Mouse (Mus musculus): Measurements from ENCODE around the gene Kdm6b. TPM values are rescaled to one million over a fixed set of nuclear protein-coding genes. Genes with fewer than 3 reads are reported as not detected.
"Not testable (repeated sequence)": the region's sequence is repeated elsewhere in the genome, so short reads cannot be mapped to it uniquely, and the experiment has no call there.

The Kdm6b gene
- total and polyA plus RNA-seq, 2 experiments from 2014 or later: 15.0 to 30.2 TPM

DNA sequence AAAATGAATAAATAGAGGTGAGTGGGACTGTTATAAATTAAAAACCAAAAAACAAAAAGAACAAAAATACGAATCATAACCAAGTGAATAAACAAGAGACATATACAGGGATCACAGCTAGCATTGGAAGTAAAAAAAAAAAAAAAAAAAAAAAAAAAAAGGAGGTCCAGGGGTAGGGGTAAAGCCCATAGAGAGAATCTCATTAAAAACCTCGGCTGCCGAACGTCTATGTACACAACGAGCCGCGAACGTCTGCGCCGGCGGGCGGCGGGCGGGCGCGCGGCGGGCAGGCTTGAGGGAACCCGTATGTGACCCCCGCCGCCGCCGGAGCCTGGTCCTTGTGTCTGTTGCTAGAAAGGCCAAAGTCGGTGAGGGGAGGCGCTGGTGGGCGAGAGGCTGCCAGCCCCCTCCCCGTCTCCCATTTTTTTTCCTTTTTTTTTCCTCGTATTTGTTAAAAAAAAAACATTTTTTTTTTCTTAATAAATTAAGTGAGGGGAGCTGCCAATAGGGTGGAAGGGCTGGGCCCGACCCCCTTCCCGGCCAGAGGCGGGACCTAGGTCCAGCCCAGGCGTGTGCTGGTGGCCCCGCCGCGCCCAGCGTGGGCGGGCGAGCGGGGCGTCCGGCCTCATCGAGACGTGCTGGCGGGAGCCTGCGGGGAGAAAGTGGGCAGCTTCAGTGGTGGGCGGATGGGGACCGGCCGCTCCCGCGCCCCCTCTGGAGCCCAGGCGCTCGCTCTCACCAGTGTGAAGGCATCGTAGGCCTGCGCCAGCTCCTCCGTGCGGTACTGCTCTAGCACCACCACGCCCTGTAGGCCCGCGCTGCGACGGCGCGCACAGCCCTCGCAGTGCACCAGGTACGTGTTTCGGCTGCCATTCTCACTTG is 14.0 kb downstream of the Kdm6b start:
- ATAC-seq (no peak), DNase-seq (peak; percentile 32)
- Histone ChIP-seq H3K9ac (no peak overlapping the region), H3K4me2 (ENCODE audit: low read depth) (no peak overlapping the region), H3K27ac (ENCODE audit: low read depth, low read length) (0 out of 2 replicates have a peak overlapping the region, but pooled peaks have one; percentile 35), H3K4me3 (ENCODE audit: low read depth, low read length) (no peak overlapping the region), H3K27me3 (ENCODE audit: insufficient read depth, low read length) (no peaks in the 10 kb centered on the region), H3K9me3 (ENCODE audit: low read length) (no peaks in the 10 kb centered on the region), H3K36me3 (ENCODE audit: insufficient read depth) (peaks cover 51% of the 10 kb centered on the region), H3K4me1 (ENCODE audit: insufficient read depth) (peaks cover 7% of the 10 kb centered on the region; the same call in 1 of the 2 replicates)
- 0 out of 2 replicates have a peak, but pooled peaks have one; percentile 1 for TF ChIP-seq CTCF (IDR thresholded peaks at IDR 0.05; ENCODE audit: low read depth)
- 27% methylated on average over 66 of the region's 66 CpGs for WGBS

DNA sequence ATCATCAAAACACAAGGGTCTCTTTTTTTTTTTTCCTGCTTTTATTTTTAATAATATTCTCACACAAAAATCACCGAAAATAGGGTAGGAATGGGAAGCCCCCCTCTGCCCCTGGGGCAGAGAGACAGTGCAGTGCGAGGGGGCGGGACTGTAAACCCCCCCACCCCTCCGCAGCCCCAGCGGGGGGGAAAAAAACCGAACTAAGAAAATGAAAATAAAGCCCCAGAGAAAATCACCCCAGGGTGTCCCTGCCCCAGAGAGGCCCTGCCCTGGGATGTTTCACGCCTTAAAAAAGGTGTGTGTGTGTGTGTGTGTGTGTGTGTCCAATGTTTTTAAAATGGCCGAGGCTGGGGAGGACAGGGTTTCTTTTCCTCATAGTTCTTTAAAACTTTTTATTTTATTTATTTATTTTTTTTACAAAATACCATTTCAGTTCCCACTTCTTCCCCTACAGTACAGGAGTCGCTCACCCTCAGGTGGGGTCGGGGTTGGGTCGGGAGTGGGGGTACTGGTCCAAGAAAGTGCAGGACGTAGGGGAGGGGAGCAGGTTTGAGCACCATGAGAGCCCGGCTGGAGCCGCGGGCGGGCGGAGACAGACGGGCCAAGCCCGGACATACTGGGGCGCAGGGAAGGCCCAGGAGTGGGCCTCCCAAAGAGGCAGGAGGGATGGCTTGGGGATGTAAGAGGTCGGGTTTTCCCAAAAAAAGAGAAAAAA is 14.8 kb downstream of the Kdm6b start:
- Histone ChIP-seq H3K9me3 (ENCODE audit: low read length) (no peaks in the 10 kb centered on the region), H3K4me3 (ENCODE audit: low read depth, low read length) (no peak overlapping the region), H3K36me3 (ENCODE audit: insufficient read depth) (peaks cover 43% of the 10 kb centered on the region), H3K9ac (no peak overlapping the region), H3K27ac (ENCODE audit: low read depth, low read length) (peak overlapping the region; percentile 41; the same call in 1 of the 2 replicates), H3K4me2 (ENCODE audit: low read depth) (no peak overlapping the region), H3K27me3 (ENCODE audit: insufficient read depth, low read length) (no peaks in the 10 kb centered on the region), H3K4me1 (ENCODE audit: insufficient read depth) (peaks cover 10% of the 10 kb centered on the region; the same call in 1 of the 2 replicates)
- no peak for TF ChIP-seq CTCF (IDR thresholded peaks at IDR 0.05; ENCODE audit: low read depth)
- WGBS: 34% methylated on average over 21 of the region's 21 CpGs
- ATAC-seq (no peak), DNase-seq (no peak)

DNA sequence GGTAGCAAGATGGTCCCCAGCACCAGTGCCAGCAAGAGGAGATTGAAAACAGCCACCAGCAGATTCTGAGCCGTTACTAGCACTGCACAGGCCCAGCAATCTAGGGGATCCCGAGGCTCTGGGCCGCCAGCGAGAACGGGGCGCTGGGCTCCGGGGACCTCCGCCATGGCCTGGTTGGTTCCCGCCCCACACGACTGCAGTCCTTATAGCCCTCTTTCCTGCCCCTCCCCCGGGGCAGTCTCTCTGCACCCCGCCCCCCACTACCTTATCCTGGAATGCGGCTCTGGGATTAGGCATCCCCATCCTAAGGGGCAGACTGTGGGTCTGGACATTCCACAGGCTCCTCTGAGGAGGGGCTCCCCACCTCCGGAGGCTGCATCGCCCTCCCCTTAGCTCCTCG is 15.4 kb downstream of the Kdm6b start, which contains the start of gene Tmem88:
Tmem88 (minus strand) TSS at position 176 of the 400 bp plus-strand sequence.
- peak within 1 kb of the TSS; percentile 51; the same call in 1 of the 2 replicates for H3K27ac ChIP-seq (ENCODE audit: low read depth, low read length)
- H3K9me3 ChIP-seq (ENCODE audit: low read length): no peaks in the 10 kb centered on the region
- H3K4me3 ChIP-seq (ENCODE audit: low read depth, low read length): no peak within 1 kb of the TSS

DNA sequence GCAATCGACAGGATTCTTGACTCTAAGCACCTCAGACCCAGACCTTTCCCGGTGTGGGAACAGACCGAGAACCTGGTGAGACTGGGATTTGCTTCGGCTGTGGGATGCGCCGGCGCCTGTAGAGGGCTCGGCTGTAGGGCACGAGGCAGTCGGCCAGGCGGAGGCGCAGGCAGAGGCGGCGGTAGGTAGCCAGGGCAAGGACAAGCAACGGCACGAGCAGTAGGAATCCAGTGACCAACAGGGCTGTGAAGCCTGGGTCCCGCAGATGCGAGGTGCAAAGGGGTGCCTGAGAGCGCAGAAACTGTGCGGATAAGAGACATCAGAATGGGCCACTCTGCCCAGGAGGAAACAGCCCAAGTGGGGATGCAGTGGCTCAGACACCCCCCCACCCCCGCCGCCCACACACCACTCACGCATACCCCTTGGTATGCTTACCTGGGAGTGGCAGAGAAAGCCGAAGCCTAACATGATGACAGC is 15.9 kb downstream of the Kdm6b start:
- Histone ChIP-seq H3K36me3 (ENCODE audit: insufficient read depth) (peaks cover 33% of the 10 kb centered on the region), H3K27ac (ENCODE audit: low read depth, low read length) (0 out of 2 replicates have a peak overlapping the region, but pooled peaks have one; percentile 51), H3K4me3 (ENCODE audit: low read depth, low read length) (no peak overlapping the region), H3K4me2 (ENCODE audit: low read depth) (peak overlapping the region; percentile 24), H3K9me3 (ENCODE audit: low read length) (no peaks in the 10 kb centered on the region), H3K9ac (peak overlapping the region; percentile 7; the same call in 1 of the 2 replicates), H3K27me3 (ENCODE audit: insufficient read depth, low read length) (no peaks in the 10 kb centered on the region), H3K4me1 (ENCODE audit: insufficient read depth) (peaks cover 10% of the 10 kb centered on the region; the same call in 1 of the 2 replicates)
- DNase-seq (peak; percentile 42), ATAC-seq (no peak)
- TF ChIP-seq CTCF (IDR thresholded peaks at IDR 0.05; ENCODE audit: low read depth): peak; percentile 44
- WGBS: 13% methylated on average over 24 of the region's 24 CpGs

More for the DNA sequence above, 15.4 kb downstream of the Kdm6b start, which contains the start of gene Tmem88:
- DNase-seq: no peak
- H3K27me3 ChIP-seq (ENCODE audit: insufficient read depth, low read length): no peaks in the 10 kb centered on the region
- no peak for ATAC-seq
- WGBS: 13% methylated on average over 15 of the region's 16 CpGs
- H3K36me3 ChIP-seq (ENCODE audit: insufficient read depth): peaks cover 37% of the 10 kb centered on the region
- peak within 1 kb of the TSS; percentile 24 for H3K4me2 ChIP-seq (ENCODE audit: low read depth)
- H3K9ac ChIP-seq: peak within 1 kb of the TSS; percentile 7; the same call in 1 of the 2 replicates
- TF ChIP-seq CTCF (IDR thresholded peaks at IDR 0.05; ENCODE audit: low read depth): no peak
- H3K4me1 ChIP-seq (ENCODE audit: insufficient read depth): peaks cover 10% of the 10 kb centered on the region; the same call in 1 of the 2 replicates

DNA sequence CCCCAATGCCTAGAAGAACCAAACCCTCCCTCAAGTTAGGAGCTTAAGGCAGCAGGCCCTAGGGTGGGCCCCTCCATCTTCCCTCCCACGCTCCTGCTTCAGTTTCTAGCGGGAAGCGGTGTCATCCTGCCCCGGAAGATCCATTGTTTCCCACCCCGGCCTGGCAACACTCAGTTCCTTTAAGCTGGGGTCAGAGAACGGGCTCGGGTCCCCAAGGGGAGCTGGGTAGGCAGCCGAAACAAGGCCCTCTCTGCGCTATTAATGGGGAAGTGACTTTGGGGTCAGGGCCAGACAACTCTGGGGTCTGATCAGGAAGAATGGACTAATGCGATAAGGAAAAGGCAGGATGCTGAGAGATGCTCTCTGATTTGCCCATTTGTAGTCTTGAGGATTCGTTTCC is 16.7 kb downstream of the Kdm6b start:
- H3K27ac ChIP-seq (ENCODE audit: low read depth, low read length): peak overlapping the region; percentile 98; the same call in 1 of the 2 replicates
- peak overlapping the region; percentile 95; the same call in 1 of the 2 replicates for H3K9ac ChIP-seq
- peak; percentile 17 for DNase-seq
- WGBS: 26% methylated on average over 11 of the region's 11 CpGs
- peak overlapping the region; percentile 77 for H3K4me2 ChIP-seq (ENCODE audit: low read depth)
- no peak for TF ChIP-seq CTCF (IDR thresholded peaks at IDR 0.05; ENCODE audit: low read depth)
- H3K9me3 ChIP-seq (ENCODE audit: low read length): no peaks in the 10 kb centered on the region
- peaks cover 10% of the 10 kb centered on the region; the same call in 1 of the 2 replicates for H3K4me1 ChIP-seq (ENCODE audit: insufficient read depth)
- no peaks in the 10 kb centered on the region for H3K27me3 ChIP-seq (ENCODE audit: insufficient read depth, low read length)
- ATAC-seq: no peak
- H3K4me3 ChIP-seq (ENCODE audit: low read depth, low read length): no peak overlapping the region; the same call in 1 of the 2 replicates
- H3K36me3 ChIP-seq (ENCODE audit: insufficient read depth): peaks cover 30% of the 10 kb centered on the region

DNA sequence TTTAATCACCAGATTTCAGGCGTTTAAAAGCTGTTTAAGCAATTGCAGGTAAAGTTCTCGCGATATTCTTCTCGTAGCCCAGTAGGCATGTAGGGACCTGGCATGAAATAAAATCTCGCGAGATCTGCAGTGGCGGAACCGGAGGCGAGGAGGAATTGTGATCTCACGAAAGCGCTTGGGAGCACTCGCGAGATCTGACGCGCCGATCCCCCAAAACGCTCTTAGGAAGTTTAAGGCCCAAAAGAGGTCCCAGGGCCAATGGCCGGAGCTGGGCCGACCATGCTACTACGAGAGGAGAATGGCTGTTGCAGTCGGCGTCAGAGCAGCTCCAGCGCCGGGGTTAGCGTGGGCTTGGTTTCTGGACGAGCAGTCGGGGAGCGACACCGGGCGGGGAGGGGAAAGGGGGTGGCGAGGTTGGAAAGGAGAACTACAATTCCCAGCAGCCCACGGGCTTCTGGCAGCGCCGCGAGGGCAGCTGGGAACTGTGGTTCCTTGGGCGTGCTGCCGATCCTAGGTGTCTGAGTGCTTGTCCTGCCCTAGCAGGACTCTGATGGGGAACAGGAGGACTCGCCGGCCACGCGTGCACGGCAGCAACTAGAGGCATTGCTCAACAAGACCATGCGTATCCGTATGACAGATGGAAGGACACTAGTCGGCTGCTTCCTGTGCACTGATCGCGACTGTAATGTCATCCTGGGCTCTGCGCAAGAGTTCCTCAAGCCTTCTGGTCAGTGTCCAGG is 17.7 kb downstream of the Kdm6b start:
- no peak for TF ChIP-seq CTCF (IDR thresholded peaks at IDR 0.05; ENCODE audit: low read depth)
- H3K4me1 ChIP-seq (ENCODE audit: insufficient read depth): peaks cover 10% of the 10 kb centered on the region; the same call in 1 of the 2 replicates
- DNase-seq (peak; percentile 99), ATAC-seq (peak; percentile 95)
- WGBS: under 1% methylated on average over 48 of the region's 48 CpGs
- peak overlapping the region; percentile 77 for H3K4me2 ChIP-seq (ENCODE audit: low read depth)
- peak overlapping the region; percentile 98 for H3K27ac ChIP-seq (ENCODE audit: low read depth, low read length)
- no peaks in the 10 kb centered on the region for H3K27me3 ChIP-seq (ENCODE audit: insufficient read depth, low read length)
- no peaks in the 10 kb centered on the region for H3K9me3 ChIP-seq (ENCODE audit: low read length)
- H3K36me3 ChIP-seq (ENCODE audit: insufficient read depth): peaks cover 20% of the 10 kb centered on the region
- H3K4me3 ChIP-seq (ENCODE audit: low read depth, low read length): peak overlapping the region; percentile 74
- H3K9ac ChIP-seq: peak overlapping the region; percentile 95

DNA sequence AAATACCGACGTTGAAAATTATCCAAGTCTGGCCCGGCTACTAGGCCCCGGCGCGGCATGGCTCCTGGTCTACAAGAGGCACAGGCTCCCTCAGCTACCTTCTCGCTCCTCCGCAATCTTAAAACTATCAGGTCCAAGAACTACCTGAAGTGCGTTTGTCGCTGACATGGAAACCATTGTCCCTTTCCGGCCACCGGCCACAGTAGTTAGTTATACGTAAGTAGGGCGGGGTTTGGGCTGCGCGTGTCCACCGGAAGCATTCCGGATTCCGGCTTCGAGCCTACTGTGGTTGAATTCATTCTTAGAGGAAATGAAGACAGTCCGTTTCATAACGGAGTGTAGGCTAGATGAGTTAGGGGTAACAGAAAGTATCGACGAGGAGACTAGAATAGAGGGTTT is 18.2 kb downstream of the Kdm6b start, which contains the start of the genes Naa38 and Cyb5d1:
Naa38 (plus strand) TSS at position 253 of the 399 bp plus-strand sequence.
Cyb5d1 (minus strand) TSS at position 397 of the 399 bp plus-strand sequence.
- Histone ChIP-seq H3K4me2 (ENCODE audit: low read depth) (peak within 1 kb of the TSS; percentile 77), H3K36me3 (ENCODE audit: insufficient read depth) (peaks cover 14% of the 10 kb centered on the region), H3K4me3 (ENCODE audit: low read depth, low read length) (peak within 1 kb of the TSS; percentile 74), H3K4me1 (ENCODE audit: insufficient read depth) (peaks cover 10% of the 10 kb centered on the region; the same call in 1 of the 2 replicates), H3K27ac (ENCODE audit: low read depth, low read length) (peak within 1 kb of the TSS; percentile 98), H3K9ac (peak within 1 kb of the TSS; percentile 95)
- ATAC-seq (peak; percentile 79), DNase-seq (peak; percentile 96)
- not testable (repeated sequence) for H3K9me3 ChIP-seq (ENCODE audit: low read length); H3K27me3 ChIP-seq (ENCODE audit: insufficient read depth, low read length)
- under 1% methylated on average over 21 of the region's 24 CpGs for WGBS

DNA sequence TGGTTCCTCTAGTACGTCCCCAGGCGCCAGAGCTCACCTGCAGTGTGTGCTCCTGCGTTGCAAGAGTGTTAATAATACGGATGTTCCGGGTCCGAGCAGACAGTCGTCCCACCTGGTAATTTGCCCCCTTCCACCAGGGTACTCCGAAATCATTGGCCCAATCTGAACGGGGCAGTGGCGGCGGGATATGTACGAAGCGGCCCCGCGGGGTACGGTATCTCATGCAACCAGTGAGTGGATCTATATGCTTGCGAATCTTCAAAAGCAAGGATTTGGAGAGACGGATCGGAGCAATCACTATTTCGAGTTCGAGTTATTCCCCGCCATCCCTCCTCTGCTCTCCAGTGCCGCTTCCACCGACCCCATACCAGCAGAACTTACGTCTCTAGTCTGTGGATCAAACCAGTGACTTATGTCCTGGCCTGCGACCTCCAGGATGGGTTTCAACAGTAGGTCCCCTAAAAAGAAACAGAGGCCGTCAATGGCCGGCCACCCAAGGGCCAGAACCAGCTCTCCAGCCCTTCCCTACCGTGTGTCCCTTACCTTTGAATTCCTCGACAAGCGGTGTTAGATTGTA is 18.8 kb downstream of the Kdm6b start:
- Histone ChIP-seq H3K9ac (peak overlapping the region; percentile 95), H3K4me3 (ENCODE audit: low read depth, low read length) (peak overlapping the region; percentile 74), H3K4me2 (ENCODE audit: low read depth) (peak overlapping the region; percentile 77), H3K4me1 (ENCODE audit: insufficient read depth) (peaks cover 10% of the 10 kb centered on the region; the same call in 1 of the 2 replicates), H3K27ac (ENCODE audit: low read depth, low read length) (peak overlapping the region; percentile 98)
- ATAC-seq; DNase-seq; H3K9me3 ChIP-seq (ENCODE audit: low read length); H3K36me3 ChIP-seq (ENCODE audit: insufficient read depth); H3K27me3 ChIP-seq (ENCODE audit: insufficient read depth, low read length): not testable (repeated sequence)
- 2% methylated on average over 31 of the region's 31 CpGs for WGBS
